Mouse (Mus musculus) erythroblast, embryonic 14.5 days (primary cell): ENCODE results near the gene Khk.

ENCODE experiments used
- GATA1 ChIP-seq: IDR thresholded peaks from 2 replicates; pipeline ENCODE4 v1.6.1; 2012; ENCODE audit warnings: low read length, inconsistent platforms, mixed read lengths
- TAL1 ChIP-seq: IDR thresholded peaks from 3 replicates; pipeline ENCODE4 v1.6.1; 2012; ENCODE audit warnings: low read length, inconsistent platforms, mixed read lengths

DNA sequence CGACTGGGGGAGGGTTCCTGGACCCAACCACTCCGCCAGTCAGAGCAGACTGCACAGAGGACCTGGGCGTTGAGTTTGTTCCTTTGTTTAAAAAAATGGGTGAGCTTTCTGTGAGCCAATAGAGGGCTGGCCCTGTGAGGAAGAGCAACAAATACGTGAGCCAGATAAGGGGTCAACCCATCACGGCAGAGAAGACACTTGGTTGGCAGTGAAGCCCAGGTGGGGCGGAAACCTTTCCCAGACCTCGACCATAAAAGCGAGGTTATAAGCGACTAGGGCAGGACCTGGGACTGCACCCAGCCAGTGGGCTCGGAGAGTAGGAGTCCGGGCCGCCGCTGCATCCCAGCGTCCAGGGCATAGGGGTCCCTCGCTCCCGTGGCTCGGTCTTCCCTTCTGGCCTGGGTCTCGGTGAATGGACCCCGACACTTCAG is 33.9 kb upstream of the Khk start:
- TF ChIP-seq GATA1 (peak; percentile 55; the same call in 1 of the 2 replicates), TAL1 (no peak)
